Mouse (Mus musculus): ENCODE measurements around the gene Slc35b4.

DNA sequence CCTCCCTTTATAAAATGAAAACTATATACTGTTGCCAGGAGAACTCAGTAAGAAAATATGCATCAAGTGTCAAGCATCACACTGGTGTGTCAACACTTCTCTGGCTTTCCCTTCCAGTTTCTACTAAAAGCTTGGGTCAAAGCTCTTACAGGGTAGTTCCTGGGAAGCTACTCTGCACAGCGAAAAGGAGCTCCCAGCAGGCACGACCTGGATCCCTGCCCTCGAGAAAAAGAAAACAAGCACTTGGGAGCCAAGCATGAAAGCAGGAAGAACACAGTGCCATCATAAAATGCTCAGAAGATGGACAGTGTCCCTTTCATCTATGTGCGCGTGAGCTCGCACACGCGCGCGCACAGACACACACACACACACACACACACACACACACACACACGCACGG lies 3.7 kb downstream of the Slc35b4 start:
- TF ChIP-seq EP300 (IDR thresholded peaks at IDR 0.05; ENCODE audit: low read depth) (no peak), CTCF (IDR thresholded peaks at IDR 0.05; ENCODE audit: low read depth) (no peak)

Measured in liver, embryonic 14.5 days (tissue).